Mouse (Mus musculus): ENCODE results near the gene Tmbim6.

Tmbim6 gene

GRCm38 (mm10) chr15:99449131-99449750 is 56.6 kb downstream of the Tmbim6 start:
- in situ Hi-C loops (cut with MseI, MboI), result no loop called here

GRCm38 (mm10) chr15:99449751-99450280 is 57.1 kb downstream of the Tmbim6 start:
- in situ Hi-C loops (cut with MseI, MboI), result no loop called here

- in situ Hi-C loops (cut with MseI, MboI), result no loop called here
Observed at GRCm38 (mm10) chr15:99453153-99453900, 60.6 kb downstream of the Tmbim6 start.

- in situ Hi-C loops (cut with MseI, MboI), result no loop called here
Observed at GRCm38 (mm10) chr15:99454585-99455279, 62.0 kb downstream of the Tmbim6 start.

GRCm38 (mm10) chr15:99455415-99455814 is 62.7 kb downstream of the Tmbim6 start:
- in situ Hi-C loops (cut with MseI, MboI), result no loop called here

GRCm38 (mm10) chr15:99456338-99456962 is 63.8 kb downstream of the Tmbim6 start:
- in situ Hi-C loops (cut with MseI, MboI), result no loop called here

GRCm38 (mm10) chr15:99456963-99457605 is 64.4 kb downstream of the Tmbim6 start:
- in situ Hi-C loops (cut with MseI, MboI), result no loop called here

GRCm38 (mm10) chr15:99457606-99458401 is 65.1 kb downstream of the Tmbim6 start, which contains the start of gene Nckap5l:
Nckap5l (minus strand) TSS chr15:99457748.
- in situ Hi-C loops (cut with MseI, MboI), result no loop called here

Measured in mouse trophoblast stem cell (cell line).